Mouse (Mus musculus) lung, adult 18-20 months (tissue): Measurements from ENCODE around the gene Cenpv.

ENCODE experiments used
- DNase-seq, 2 experiments: peaks; one replicate each; pipeline ENCODE4 v3.0.0; 2022; ENCODE audit warnings: mixed read lengths in 2 of 2

Cenpv gene

DNA sequence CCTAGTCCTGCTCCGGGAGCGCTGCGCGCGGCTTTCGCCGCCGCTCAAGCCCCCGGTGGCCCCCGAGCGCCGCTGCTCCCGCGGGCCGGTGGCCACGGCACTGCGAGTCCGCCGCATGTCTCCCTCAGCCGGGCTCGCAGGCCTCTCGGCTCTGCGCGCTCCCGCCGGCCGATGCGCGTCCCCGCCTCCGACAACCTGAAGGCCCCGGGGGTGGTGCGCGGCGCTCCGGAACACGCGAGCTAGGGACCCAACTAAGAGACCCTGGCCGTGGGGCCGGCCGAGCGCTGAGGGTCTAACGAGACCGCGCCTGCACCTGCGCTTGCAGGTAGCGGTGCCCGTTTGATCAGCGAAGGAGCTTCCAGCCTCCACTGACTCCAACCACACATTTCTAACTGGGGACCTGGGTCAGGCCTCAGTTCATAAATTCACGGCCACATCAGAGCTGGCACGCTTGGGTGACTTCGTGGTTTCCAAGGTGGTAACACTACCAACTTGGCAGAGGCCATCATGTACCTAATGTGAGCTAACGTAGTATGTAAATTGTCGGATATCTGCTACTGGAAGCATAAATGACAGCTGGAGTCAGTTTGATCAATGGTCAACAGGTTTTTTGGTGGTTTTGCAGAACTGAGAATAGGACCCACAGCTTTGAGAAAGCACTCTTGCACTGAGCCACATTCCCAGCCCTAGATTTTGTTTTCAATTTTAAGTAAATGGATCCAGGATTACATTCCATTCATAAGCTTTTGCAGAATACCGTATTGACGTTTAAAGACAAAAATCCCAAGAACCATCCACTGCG, at the start of gene Cenpv:
Gene Cenpv, minus strand, starts transcription at position 173 of the 802 bp plus-strand sequence.
- peak; percentile 73 to 75 for DNase-seq

DNA sequence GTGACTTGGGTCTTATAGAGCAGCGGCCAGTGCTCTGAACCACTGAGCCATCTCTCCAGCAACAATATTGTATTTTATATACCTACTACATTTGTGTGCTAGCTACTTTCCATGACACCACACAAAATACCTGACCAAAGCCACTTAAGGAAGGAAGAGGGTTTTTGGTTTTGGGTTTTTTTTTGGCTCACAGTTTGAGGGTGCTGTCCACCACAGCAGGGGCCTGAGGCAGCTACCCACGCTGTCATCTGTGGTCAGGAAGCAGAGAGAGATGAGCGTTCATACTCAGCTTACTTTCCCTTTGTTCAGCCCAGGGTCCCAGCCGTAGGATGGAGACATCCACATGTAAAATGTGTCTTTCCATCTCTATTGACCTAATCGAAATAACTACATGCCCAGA, 48.0 kb upstream of the Cenpv start:
- no peak for DNase-seq

- no peak for DNase-seq
Observed at GRCm38 (mm10) chr11:62584671-62585206, 45.7 kb upstream of the Cenpv start.

GRCm38 (mm10) chr11:62583031-62583430, 44.0 kb upstream of the Cenpv start:
- no peak for DNase-seq

- peak; percentile 59 to 67 for DNase-seq
Observed at GRCm38 (mm10) chr11:62576530-62577152, 37.6 kb upstream of the Cenpv start.

DNA sequence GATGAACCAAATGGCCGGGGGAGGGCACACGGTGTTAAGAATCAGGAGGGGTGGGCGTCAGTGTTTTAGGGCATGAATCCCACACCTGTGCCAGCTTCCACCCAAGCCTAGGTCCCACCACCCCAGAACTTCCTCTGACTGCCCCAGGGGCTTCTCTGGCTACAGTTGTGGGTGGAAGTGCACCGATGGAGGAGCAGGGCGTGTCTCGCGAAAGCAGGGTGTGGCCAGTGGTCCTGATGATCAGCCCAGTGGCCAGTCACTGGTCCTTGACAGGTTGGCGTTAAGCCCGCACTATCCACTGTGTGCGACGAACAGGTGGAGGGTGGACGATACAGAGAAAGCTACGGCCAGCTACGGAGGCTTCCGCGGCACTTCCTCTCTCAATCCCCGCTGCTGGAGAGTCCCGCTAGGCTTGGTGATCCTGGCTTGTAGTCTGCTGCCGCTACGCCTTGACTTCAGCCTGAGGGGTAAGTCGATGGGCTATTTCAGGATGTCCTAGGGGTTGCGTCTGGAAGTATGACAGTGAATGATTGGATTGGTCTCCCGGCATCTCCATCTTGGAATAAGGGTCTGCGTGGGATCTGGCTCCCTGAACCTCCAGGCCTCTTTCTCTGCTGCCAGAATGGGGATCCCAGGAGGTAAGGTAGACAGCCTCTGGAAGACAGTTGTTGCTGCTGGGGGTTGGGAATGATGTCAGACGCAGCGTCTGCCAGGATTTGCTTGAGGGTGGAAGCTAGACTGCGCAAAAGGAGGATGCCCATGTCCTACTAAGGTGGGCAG, 36.8 kb upstream of the Cenpv start:
- peak; percentile 60 to 68 for DNase-seq

GRCm38 (mm10) chr11:62575297-62575658, 36.2 kb upstream of the Cenpv start:
- peak; percentile 81 to 86 for DNase-seq

DNA sequence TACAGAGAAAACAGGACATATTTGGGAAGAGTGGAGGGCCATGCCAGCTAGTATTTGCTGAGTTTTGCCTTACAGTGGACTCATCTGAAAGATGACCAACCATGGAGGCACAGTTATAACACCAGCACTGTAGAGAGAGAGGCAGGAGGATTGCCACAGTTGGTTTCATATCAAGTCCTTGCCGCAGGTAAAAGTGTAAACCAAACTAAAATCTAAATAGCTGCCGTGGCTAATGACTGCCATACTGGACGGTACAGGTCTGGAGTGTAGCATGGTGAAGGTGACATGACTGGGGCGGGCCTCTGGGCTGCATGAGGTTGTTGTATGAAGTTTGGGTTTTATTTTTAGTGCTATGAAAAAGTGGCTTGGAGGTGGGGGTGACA, 35.6 kb upstream of the Cenpv start:
- DNase-seq: no peak

GRCm38 (mm10) chr11:62573959-62574702, 35.1 kb upstream of the Cenpv start, which contains the start of gene Trpv2:
Trpv2 (plus strand) TSS chr11:62574486.
- DNase-seq: no peak

- no peak for DNase-seq
Observed at GRCm38 (mm10) chr11:62568300-62568699, 29.2 kb upstream of the Cenpv start.

- DNase-seq: no peak
Observed at GRCm38 (mm10) chr11:62566211-62566610, 27.1 kb upstream of the Cenpv start.

- no peak for DNase-seq
Observed at GRCm38 (mm10) chr11:62565747-62566146, 26.7 kb upstream of the Cenpv start.

- no peak for DNase-seq
Observed at GRCm38 (mm10) chr11:62563590-62563989, 24.5 kb upstream of the Cenpv start.

GRCm38 (mm10) chr11:62560463-62561016, 21.5 kb upstream of the Cenpv start:
- DNase-seq: peak in 1 of 2 experiments; percentile 18

DNA sequence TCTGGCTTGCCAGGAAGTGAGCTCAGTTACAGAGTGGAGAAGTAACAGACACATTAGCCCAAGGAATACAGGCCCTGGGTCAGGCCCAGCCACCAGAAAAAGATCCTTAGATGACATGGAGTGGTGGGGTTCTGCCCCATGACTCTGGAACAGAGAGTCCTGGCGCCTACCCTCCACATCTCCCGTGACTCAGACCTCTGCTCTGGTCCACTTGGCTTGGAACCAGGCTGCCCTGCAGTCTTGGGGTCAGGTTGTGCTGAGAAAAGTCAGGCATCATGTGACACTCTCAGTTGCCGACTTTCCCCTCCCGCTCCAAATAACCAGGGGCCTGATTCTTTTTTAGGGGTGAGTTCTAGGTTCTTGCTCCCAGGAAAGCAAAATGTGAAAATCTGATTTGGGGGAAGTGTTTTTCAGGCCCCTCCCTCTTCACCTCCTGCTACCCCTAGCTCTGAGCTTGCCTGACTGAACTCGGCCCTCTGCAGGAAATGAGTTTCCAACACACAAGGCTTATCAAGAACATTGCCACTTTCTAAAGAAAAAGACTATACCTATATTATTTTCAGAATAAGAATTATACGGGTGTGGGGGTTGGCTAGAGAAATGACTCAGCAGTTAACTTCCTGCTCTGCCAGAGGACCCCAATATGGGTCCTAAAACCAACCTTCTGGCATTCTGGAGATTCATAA, 20.0 kb upstream of the Cenpv start:
- peak; percentile 52 to 57 for DNase-seq

GRCm38 (mm10) chr11:62558152-62558551, 19.1 kb upstream of the Cenpv start:
- DNase-seq: no peak

GRCm38 (mm10) chr11:62557205-62557604, 18.1 kb upstream of the Cenpv start:
- DNase-seq: no peak

DNA sequence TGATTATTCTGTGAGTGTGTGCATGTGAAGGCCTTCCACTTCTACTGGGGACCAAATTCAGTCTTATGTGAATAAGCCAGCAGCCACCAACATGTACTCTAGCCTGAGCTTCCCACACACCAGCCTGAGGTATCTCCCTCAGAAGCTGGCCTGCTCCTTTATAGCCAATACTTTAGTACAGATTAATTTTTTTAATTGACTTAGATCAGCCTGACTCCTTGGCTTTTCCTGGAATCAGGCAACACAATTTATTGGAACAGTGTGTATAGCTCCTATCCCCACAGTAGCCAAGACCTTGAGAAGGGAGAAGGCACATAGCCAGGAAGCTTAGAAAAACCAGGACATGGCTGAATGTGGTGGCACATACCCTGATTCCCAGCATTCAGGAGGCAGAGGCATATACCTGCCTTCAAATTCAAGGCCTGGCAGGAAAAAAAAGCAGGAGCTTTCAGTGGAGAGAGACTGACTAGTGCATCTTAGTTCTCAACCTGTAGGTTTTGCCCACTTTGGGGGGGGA, 16.9 kb upstream of the Cenpv start:
- no peak for DNase-seq

DNA sequence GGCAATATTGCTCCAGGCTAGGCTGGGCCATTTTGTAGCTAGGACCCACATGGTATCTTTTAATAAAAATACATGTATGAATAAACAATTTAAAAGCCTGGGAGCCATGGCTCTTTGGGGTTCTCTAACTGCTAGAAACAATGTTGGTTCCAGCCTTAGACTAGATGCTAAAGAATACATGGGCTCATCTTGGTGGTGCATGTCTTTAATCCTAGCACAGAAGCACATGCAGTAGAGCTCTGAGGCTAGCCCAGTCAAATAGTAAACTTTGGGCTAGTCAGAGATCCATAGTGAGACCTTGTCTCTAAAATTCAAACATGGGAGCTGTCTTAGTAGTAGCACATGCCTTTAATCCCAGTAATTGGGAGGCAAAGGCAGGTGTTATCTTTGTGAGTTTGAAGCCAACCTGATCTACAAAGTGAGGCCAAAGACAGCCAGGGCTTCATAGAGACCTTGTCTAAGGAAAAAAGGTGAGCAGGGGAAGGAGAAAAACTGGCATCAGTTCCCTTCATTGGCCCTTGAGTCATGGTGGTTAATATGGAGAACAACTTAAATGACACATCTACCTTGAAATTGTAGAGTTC, 16.0 kb upstream of the Cenpv start:
- no peak for DNase-seq

DNA sequence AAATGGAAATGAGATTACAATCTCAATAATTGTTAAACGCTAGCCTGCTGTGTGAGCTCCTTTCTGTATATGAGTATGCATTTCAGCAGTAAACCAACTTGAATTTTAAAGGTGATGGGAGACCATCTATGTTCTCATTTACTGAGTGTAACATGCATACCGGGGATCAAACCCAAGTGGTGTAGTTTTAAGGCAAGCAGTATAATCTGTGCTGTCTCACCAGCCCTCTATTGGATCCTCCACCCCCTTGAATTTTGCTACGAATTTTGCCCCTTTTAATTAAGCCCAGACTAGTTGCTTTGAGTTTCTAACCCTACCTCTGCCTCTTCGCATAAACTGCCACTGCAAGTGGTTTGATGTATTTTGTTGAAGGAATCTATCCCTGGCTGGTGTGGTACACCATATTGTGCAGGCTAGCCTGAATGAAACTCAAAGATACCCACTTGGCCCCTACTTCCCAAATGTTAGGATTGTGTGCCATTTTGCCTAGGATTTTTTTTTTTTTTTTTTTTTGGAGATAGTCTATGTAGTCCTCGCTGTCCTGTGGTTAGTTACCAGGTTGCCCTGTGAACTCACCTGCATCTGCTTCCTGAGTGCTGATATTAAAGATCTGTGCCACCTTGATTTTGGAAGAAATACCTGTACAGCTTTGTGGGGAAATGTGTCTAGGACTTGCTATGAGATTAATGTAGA, 15.2 kb upstream of the Cenpv start:
- DNase-seq: no peak
